Mouse (Mus musculus): Measurements from ENCODE around the gene Ankrd35.

GRCm38 (mm10) chr3:96639219-96639618, 30.7 kb upstream of the Ankrd35 start:
- no peak for TF ChIP-seq POLR2A (IDR thresholded peaks at IDR 0.05; ENCODE audit: borderline replicate concordance, control insufficient read depth, low read depth, low read length)
- TF ChIP-seq CTCF (IDR thresholded peaks at IDR 0.05; ENCODE audit: control insufficient read depth, insufficient read depth, low read length) = peak; percentile 66

Measured in bone marrow, adult 2 months (tissue).